Comparison of ENCODE assay signal across 22 mouse cellular contexts in the genomic region with DNA sequence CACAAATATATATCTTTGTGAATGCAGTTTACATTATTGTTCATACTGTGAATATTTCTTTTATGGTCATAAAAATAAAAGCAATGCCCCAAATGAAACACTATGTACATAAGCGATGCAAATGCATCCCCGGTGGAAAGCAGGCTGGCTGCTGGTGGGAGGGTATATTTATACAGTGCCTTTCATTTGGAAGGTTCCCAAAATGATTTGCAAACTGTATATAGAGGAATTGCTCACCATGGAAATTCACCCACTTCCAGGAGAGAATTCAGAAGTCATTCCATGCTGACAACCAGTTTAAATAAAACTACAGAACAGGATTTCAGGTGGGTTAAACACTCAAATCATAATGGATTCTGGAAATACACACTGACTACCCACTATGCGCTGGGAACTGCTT. TPM values are rescaled to one million over a fixed set of nuclear protein-coding genes. Genes with fewer than 3 reads are reported as not detected.
A peak's percentile ranks its signal among the peaks of the same experiment; 100 is the strongest.
DNase-seq lines count a peak whose midpoint lies in the region; TF ChIP-seq lines count a peak whose summit lies in the region.
"Had no signal": no experiment of that assay in that cellular context is flagged by ENCODE, and none has a peak within 500 bp of the region (broad histone marks: within the 10 kb centered on the region; RNA-seq: fewer than 3 reads in every experiment).

No protein-coding gene starts in this region.

- intact Hi-C loops in left cerebral cortex, adult 2 months (cut with DNase I) = loop anchor here (2.0 kb wide), 1 partner anchor 105 kb away; no protein-coding TSS in a partner anchor
- intact Hi-C loops in left cerebral cortex, postnatal 10 days (cut with DNase I) = no loop called here

- TF ChIP-seq CTCF in left cerebral cortex, adult 2 months (IDR thresholded peaks at IDR 0.05) = no peak

- no peak for DNase-seq in left cerebral cortex, adult 2 months (ENCODE audit: extremely low spot score in 1 of 2, low spot score in 2 of 2)
- no peak for DNase-seq in left cerebral cortex, postnatal 10 days (ENCODE audit: extremely low spot score in 1 of 2, low spot score in 2 of 2)
- DNase-seq in right cerebral cortex, adult 18-20 months = peak; percentile 33
- no peak for DNase-seq in right cerebral cortex, postnatal 4 days
- DNase-seq in brain, adult 2 months (ENCODE audit: low read depth, low spot score) = peak; percentile 74
- no peak for DNase-seq in cerebellum, adult 18-20 months
- DNase-seq in kidney, adult 9 months = no peak
- DNase-seq: adrenal gland, adult 8-10 months; adrenal gland, postnatal 14 days; adrenal gland, postnatal 36 days; B cell, adult 2 months; cerebellum, adult 11 months; cerebellum, adult 2 months; cerebellum, adult 9-10 months; cerebellum, postnatal 10 days; cerebellum, postnatal 25 days; forebrain, postnatal 0 days had no signal

- H3K4me3 ChIP-seq in left cerebral cortex, adult 2 months = no peak overlapping the region
- H3K4me3 ChIP-seq: embryonic facial prominence, embryonic 10.5 days; embryonic facial prominence, embryonic 12.5 days; forebrain, embryonic 13.5 days; forebrain, embryonic 15.5 days had no signal

- H3K27ac ChIP-seq in left cerebral cortex, adult 2 months = 0 out of 2 replicates have a peak overlapping the region, but pooled peaks have one; percentile 1
- H3K27ac ChIP-seq: embryonic facial prominence, embryonic 10.5 days; embryonic facial prominence, embryonic 12.5 days; forebrain, embryonic 13.5 days; forebrain, embryonic 15.5 days had no signal

RNA-seq across cellular contexts. Expression of a gene that starts 4.6 kb away (rescaled TPM):
- 10 to 100 TPM; 36.7 to 38.3 TPM for total RNA-seq in left cerebral cortex, adult 2 months (2021)
- 10 to 100 TPM; 36.5 to 36.6 TPM for total RNA-seq in left cerebral cortex, postnatal 10 days (2021)
- total RNA-seq: CH12.LX had no signal

Comparison
In these comparisons a context has a peak if more than half of its experiments do, and no peak if none do; other contexts are left out.
1. DNase-seq: peak in right cerebral cortex, adult 18-20 months (single experiment) and brain, adult 2 months (single experiment); none in left cerebral cortex, adult 2 months (0 of 2), left cerebral cortex, postnatal 10 days (0 of 2), right cerebral cortex, postnatal 4 days (single experiment), cerebellum, adult 18-20 months (0 of 2) and kidney, adult 9 months (single experiment).